8 mouse cellular contexts compared by ENCODE assay signal in genomic region chr11:22347651-22348535, GRCm38 (mm10). TPM values are rescaled to one million over a fixed set of nuclear protein-coding genes. Genes with fewer than 3 reads are reported as not detected.
DNase-seq lines count a peak whose midpoint lies in the region; ATAC-seq and TF ChIP-seq lines count a peak whose summit lies in the region.

No protein-coding gene starts in this region.

- WGBS in hindbrain, embryonic 14.5 days: 18% methylated on average over 13 of the region's 13 CpGs
- 22% methylated on average over 13 of the region's 13 CpGs for WGBS in midbrain, postnatal 0 days

- peak; percentile 53 for ATAC-seq in hindbrain, embryonic 14.5 days (ENCODE audit: low FRiP score)
- peak; percentile 21; the same call in 1 of the 2 replicates for ATAC-seq in midbrain, postnatal 0 days (ENCODE audit: low FRiP score)

- H3K4me3 ChIP-seq in hindbrain, embryonic 14.5 days (replicated peaks; ENCODE audit: low read length): no peak overlapping the region
- no peak overlapping the region for H3K4me3 ChIP-seq in midbrain, postnatal 0 days (ENCODE audit: low read depth, low read length)

- TF ChIP-seq CTCF in midbrain, postnatal 0 days (IDR thresholded peaks at IDR 0.05): no peak

- DNase-seq in heart, postnatal 10 days: peak; percentile 26 to 29
- no peak for DNase-seq in heart, postnatal 14 days
- DNase-seq in embryo, embryonic 10.5 days (ENCODE audit: low spot score): peak; percentile 59
- DNase-seq in hindbrain, embryonic 14.5 days (ENCODE audit: low spot score): no peak
- peak; percentile 46 for DNase-seq in midbrain, postnatal 0 days (ENCODE audit: low spot score)
- no peak for DNase-seq in thymus, adult 18-20 months
- no peak for DNase-seq in layer of hippocampus, adult 18-20 months (ENCODE audit: low spot score in 2 of 2)
- no peak for DNase-seq in adrenal gland, postnatal 36 days

- no peaks in the 10 kb centered on the region for H3K36me3 ChIP-seq in hindbrain, embryonic 14.5 days (replicated peaks; ENCODE audit: control insufficient read depth, insufficient read depth)
- no peaks in the 10 kb centered on the region for H3K36me3 ChIP-seq in midbrain, postnatal 0 days (ENCODE audit: insufficient read depth, low read length)

- no peak overlapping the region; the same call in 1 of the 2 replicates for H3K4me2 ChIP-seq in hindbrain, embryonic 14.5 days (replicated peaks)
- no peak overlapping the region for H3K4me2 ChIP-seq in midbrain, postnatal 0 days (ENCODE audit: low read depth, low read length, poor library complexity, severe bottlenecking)

- H3K27ac ChIP-seq in hindbrain, embryonic 14.5 days: peak overlapping the region; percentile 60
- 0 out of 2 replicates have a peak overlapping the region, but pooled peaks have one; percentile 43 for H3K27ac ChIP-seq in midbrain, postnatal 0 days (ENCODE audit: low read depth, low read length)

- no peaks in the 10 kb centered on the region for H3K9me3 ChIP-seq in hindbrain, embryonic 14.5 days (ENCODE audit: control insufficient read depth, low read length)
- H3K9me3 ChIP-seq in midbrain, postnatal 0 days (ENCODE audit: low read length): no peaks in the 10 kb centered on the region

- H3K4me1 ChIP-seq in hindbrain, embryonic 14.5 days (replicated peaks; ENCODE audit: control insufficient read depth, insufficient read depth, low read length): peaks cover 23% of the 10 kb centered on the region
- H3K4me1 ChIP-seq in midbrain, postnatal 0 days (ENCODE audit: insufficient read depth, low read length): no peaks in the 10 kb centered on the region

- no peak overlapping the region for H3K9ac ChIP-seq in hindbrain, embryonic 14.5 days
- peak overlapping the region; percentile 13; the same call in 1 of the 2 replicates for H3K9ac ChIP-seq in midbrain, postnatal 0 days (replicated peaks; ENCODE audit: low read length, poor library complexity, severe bottlenecking)

- intact Hi-C loops in heart, postnatal 10 days (cut with DNase I): no loop called here
- intact Hi-C loops in heart, postnatal 14 days (cut with DNase I): no loop called here

- H3K27me3 ChIP-seq in hindbrain, embryonic 14.5 days (ENCODE audit: control insufficient read depth, insufficient read depth, low read length): no peaks in the 10 kb centered on the region
- no peaks in the 10 kb centered on the region for H3K27me3 ChIP-seq in midbrain, postnatal 0 days (ENCODE audit: insufficient read depth, low read length)

RNA-seq across cellular contexts. Expression of gene Ehbp1, which starts 5.8 kb away (rescaled TPM):
- 100 to 1,000 TPM; 100 to 119 TPM for total RNA-seq in heart, postnatal 10 days (2021)
- total RNA-seq in heart, postnatal 14 days (2021): 100 to 1,000 TPM in 1 of 2 experiments, 10 to 100 TPM in 1; 91.6 to 117 TPM
- polyA plus RNA-seq in hindbrain, embryonic 14.5 days (2014; fragmentation: Nextera tagmentation; extraction: Ambion mirVana): 24.0 and 25.3 TPM in 2 replicates
- total RNA-seq in midbrain, postnatal 0 days (2014; rRNA removed): 33.4 and 48.2 TPM in 2 replicates
- polyA plus RNA-seq in midbrain, postnatal 0 days (2015; fragmentation: Nextera tagmentation; extraction: Ambion mirVana): 14.1 and 15.4 TPM in 2 replicates
- 10 to 100 TPM; 42.8 to 45.5 TPM for total RNA-seq in layer of hippocampus, adult 18-20 months (2021)
- total RNA-seq in adrenal gland, postnatal 36 days (2021): 10 to 100 TPM; 20.5 to 23.2 TPM

Comparison
In these comparisons a context has a peak if more than half of its experiments do, and no peak if none do; other contexts are left out.
1. DNase-seq: peak in heart, postnatal 10 days (2 of 2), embryo, embryonic 10.5 days (single experiment) and midbrain, postnatal 0 days (single experiment); none in heart, postnatal 14 days (0 of 2), hindbrain, embryonic 14.5 days (single experiment), thymus, adult 18-20 months (0 of 2), layer of hippocampus, adult 18-20 months (0 of 2) and adrenal gland, postnatal 36 days (0 of 2).